Mouse (Mus musculus) forebrain, embryonic 16.5 days (tissue): ENCODE measurements around the gene Mapk10. TPM values are rescaled to one million over a fixed set of nuclear protein-coding genes. Genes with fewer than 3 reads are reported as not detected.
"Not testable (repeated sequence)": the region's sequence is repeated elsewhere in the genome, so short reads cannot be mapped to it uniquely, and the experiment has no call there.

ENCODE experiments used
- ATAC-seq: fragments of 200-750 bp; cut with Nextera tagmentation; 2 replicates; pipeline ENCODE4 v1.8.0; 2017; ENCODE audit warnings: mild to moderate bottlenecking, moderate library complexity
- H3K27ac ChIP-seq: fragments of 300-500 bp; sonication (generic); 2 replicates; pipeline ENCODE4 v1.5.1; 2014; ENCODE audit warnings: low read length, control low read depth
- H3K27me3 ChIP-seq: fragments of 300-500 bp; sonication (generic); replicated peaks from 2 replicates; pipeline ENCODE4 v1.6.1; 2014; ENCODE audit warnings: low read length; ENCODE audit not compliant: control insufficient read depth, insufficient read depth
- H3K36me3 ChIP-seq: fragments of 300-500 bp; sonication (generic); 2 replicates; pipeline ENCODE4 v1.6.1; 2014; ENCODE audit not compliant: control insufficient read depth, insufficient read depth
- H3K4me1 ChIP-seq: fragments of 300-500 bp; sonication (generic); replicated peaks from 2 replicates; pipeline ENCODE4 v1.6.1; 2014; ENCODE audit warnings: low read length; ENCODE audit not compliant: control insufficient read depth, insufficient read depth
- H3K4me2 ChIP-seq: fragments of 300-500 bp; sonication (generic); 2 replicates; pipeline ENCODE4 v1.6.1; 2014; ENCODE audit warnings: mild to moderate bottlenecking, low read length, control low read depth
- H3K4me3 ChIP-seq: fragments of 300-500 bp; sonication (generic); replicated peaks from 2 replicates; pipeline ENCODE4 v1.5.1; 2014; ENCODE audit warnings: mild to moderate bottlenecking, low read length, control low read depth
- H3K9ac ChIP-seq: fragments of 300-500 bp; sonication (generic); replicated peaks from 2 replicates; pipeline ENCODE4 v1.6.1; 2014; ENCODE audit warnings: low read depth, low read length, control low read depth
- H3K9me3 ChIP-seq: fragments of 300-500 bp; sonication (generic); 2 replicates; pipeline ENCODE4 v1.6.1; 2016; ENCODE audit warnings: low read length; ENCODE audit not compliant: control insufficient read depth
- WGBS: fragments of 180-500 bp; shearing (Covaris S2); extraction: QIAGEN DNeasy Blood & Tissue Kit; methylation state at CpG from one replicate; pipeline ENCODE4 v1.1.7; 2014; 5-methylcytosine and 5-hydroxymethylcytosine counted together
- polyA plus RNA-seq: library from polyadenylated mRNA; unstranded; fragments of >200 nt; fragmentation: Nextera tagmentation; extraction: Ambion mirVana; gene quantifications from 2 replicates; pipeline ENCODE4 v1.2.1, GENCODE M21; 2015

The Mapk10 gene
- polyA plus RNA-seq, 1 experiment from 2014 or later: 96.2 TPM

DNA sequence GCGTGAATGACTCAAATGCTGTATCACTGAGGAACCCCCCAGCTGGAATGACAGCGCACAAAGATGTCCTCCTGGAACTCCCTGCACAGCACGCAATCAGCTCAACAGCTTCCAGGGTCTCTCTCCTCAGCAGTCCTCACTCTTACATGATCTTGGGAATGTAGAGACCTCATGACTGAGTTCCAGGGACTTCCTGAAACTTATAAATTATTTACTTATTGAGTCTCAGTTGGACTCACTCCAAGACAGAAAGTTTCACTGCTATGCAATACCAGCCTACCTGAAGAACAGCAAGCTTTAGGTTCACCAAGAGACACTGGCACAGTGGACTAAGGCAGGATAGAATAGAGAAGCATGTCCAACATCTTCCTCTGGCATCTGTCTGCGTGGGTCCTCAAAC lies 312.8 kb downstream of the Mapk10 start:
- Histone ChIP-seq H3K27me3 (no peaks in the 10 kb centered on the region), H3K4me1 (no peaks in the 10 kb centered on the region), H3K9me3 (no peaks in the 10 kb centered on the region), H3K9ac (no peak overlapping the region), H3K4me2 (no peak overlapping the region), H3K36me3 (no peaks in the 10 kb centered on the region), H3K27ac (no peak overlapping the region), H3K4me3 (no peak overlapping the region)
- 96% methylated on average over 4 of the region's 4 CpGs for WGBS
- no peak for ATAC-seq

DNA sequence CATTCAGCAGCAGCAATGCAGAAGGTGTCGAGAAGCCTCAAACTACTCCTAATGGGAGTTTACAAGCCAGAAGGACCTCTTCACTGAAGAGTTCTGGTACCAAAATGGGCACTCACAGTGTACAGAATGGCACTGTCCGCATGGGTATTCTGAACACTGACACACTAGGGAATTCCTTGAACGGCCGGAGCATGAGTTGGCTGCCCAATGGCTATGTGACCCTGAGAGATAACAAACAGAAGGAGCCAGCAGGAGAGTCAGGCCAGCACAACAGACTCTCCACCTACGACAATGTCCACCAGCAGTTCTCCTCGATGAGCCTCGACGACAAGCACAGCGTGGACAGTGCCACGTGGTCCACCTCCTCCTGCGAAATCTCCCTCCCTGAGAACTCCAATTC lies 318.9 kb downstream of the Mapk10 start:
- Histone ChIP-seq H3K4me3 (no peak overlapping the region), H3K4me1 (no peaks in the 10 kb centered on the region), H3K27me3 (no peaks in the 10 kb centered on the region), H3K27ac (no peak overlapping the region), H3K36me3 (no peaks in the 10 kb centered on the region), H3K9ac (no peak overlapping the region), H3K4me2 (no peak overlapping the region), H3K9me3 (no peaks in the 10 kb centered on the region)
- ATAC-seq: no peak
- 98% methylated on average over 11 of the region's 11 CpGs for WGBS

DNA sequence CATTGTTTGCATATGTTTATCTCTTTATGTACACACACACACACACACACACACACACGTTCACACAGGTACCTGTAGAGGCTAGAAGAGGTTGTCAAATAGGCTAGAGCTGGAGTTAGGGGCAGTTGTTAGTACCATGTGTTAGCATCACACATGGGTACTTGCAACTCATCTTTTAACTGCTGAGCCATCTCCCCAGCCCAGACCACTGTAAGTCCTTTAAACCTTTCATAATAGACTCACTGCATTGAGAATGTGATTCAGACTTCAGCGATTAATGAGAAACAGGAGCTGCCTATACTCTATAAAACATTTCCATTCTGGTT lies 322.0 kb downstream of the Mapk10 start:
- no peak overlapping the region for H3K4me3 ChIP-seq
- no peak overlapping the region for H3K4me2 ChIP-seq
- no peaks in the 10 kb centered on the region for H3K4me1 ChIP-seq
- ATAC-seq: no peak
- H3K9ac ChIP-seq: no peak overlapping the region
- no peaks in the 10 kb centered on the region for H3K36me3 ChIP-seq
- no peak overlapping the region for H3K27ac ChIP-seq
- no peaks in the 10 kb centered on the region for H3K9me3 ChIP-seq
- no peaks in the 10 kb centered on the region for H3K27me3 ChIP-seq
- WGBS: 85% methylated on average over 2 of the region's 2 CpGs

DNA sequence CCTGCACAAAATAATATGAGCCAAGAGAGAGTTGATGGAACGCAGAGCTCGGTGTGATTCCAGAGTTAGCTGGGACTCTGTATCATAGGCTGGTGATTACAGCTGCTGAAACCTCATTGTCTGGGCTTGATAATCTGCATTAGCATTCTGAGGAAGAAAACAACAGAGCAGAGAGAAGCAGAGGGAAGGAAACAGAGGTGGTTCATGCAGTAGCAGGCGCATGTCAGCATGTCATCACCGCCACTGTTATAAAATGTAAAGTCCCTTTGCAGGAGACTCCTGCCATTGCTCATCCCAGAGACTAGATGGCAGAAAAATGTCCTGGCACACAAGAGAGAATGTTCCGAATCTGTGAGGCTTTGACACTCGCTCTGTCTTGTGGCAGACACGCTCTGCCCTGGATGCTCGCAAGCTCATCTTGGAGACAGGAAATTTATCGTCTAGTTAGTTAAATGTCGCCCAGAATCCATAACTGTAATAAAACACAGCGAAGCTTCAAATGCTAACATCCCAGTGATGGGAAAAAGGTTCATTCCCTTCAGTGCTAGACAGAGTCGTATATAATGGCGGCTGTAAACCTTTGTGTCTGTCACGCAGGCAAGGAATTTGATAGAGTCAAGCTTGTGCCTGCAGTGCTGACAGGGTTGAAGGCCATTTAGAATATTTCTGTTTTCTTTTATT lies 322.5 kb downstream of the Mapk10 start:
- no peaks in the 10 kb centered on the region for H3K4me1 ChIP-seq

DNA sequence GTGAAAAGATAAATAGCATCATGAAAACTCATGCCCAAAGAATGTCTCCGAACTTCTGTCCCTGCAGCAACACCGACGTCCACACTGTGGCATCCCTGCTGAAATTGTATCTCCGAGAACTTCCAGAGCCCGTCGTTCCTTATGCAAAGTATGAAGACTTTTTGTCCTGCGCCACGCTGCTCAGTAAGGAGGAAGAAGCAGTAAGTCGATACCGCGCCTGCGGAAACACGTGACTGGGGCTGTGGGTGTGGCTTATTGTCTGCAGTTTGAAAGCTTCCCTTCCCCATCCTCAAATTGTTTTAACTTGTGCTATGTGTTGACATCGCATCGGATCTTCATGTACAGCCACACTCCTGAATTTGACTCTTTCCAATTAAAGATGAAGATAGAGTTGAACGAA lies 335.5 kb downstream of the Mapk10 start:
- ATAC-seq: no peak
- no peaks in the 10 kb centered on the region for H3K4me1 ChIP-seq
- 60% methylated on average over 16 of the region's 16 CpGs for WGBS

More for the DNA sequence above, 322.5 kb downstream of the Mapk10 start:
- Histone ChIP-seq H3K27me3 (no peaks in the 10 kb centered on the region), H3K27ac (no peak overlapping the region), H3K4me3 (no peak overlapping the region), H3K4me2 (no peak overlapping the region), H3K36me3 (no peaks in the 10 kb centered on the region), H3K9ac (no peak overlapping the region), H3K9me3 (no peaks in the 10 kb centered on the region)
- no peak for ATAC-seq
- WGBS: 75% methylated on average over 14 of the region's 14 CpGs

DNA sequence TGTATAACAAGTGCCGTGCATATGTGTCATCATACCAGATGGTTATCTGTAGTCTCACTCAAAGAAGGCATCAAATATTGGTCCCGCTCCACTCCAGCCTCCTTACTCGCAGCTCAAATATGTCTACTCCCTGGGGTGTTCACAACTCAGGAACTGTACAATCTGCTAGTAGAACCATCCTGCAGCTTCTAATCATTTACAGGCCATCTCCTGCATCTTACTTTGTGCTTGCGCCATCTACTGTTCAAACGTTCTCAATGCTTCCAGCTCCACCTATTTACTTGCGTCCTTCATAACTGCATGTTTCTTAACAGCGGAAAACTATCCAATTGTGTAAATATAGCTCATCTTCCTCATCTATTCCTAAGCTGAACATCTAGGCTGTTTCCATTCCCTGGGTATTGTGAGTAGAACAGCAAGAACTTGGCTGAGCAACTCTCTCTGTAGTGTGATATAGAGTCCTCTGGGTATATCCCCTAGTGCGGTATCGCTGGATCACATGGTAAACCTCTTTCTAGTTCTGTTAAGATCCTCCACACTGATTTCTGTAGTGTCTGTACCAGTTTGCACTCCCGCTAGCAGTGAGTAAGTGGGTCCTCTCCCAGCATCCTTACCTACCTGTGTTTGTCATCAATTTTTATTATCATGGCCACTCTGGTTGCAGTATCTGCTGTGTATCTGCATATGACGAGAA lies 336.4 kb downstream of the Mapk10 start:
- no peaks in the 10 kb centered on the region for H3K36me3 ChIP-seq
- H3K4me1 ChIP-seq: no peaks in the 10 kb centered on the region
- no peak overlapping the region for H3K27ac ChIP-seq
- H3K4me2 ChIP-seq: no peak overlapping the region
- H3K9ac ChIP-seq: no peak overlapping the region
- peak; percentile 78 for ATAC-seq
- H3K27me3 ChIP-seq: no peaks in the 10 kb centered on the region
- H3K4me3 ChIP-seq: no peak overlapping the region
- no peaks in the 10 kb centered on the region for H3K9me3 ChIP-seq
- WGBS: 39% methylated on average over 11 of the region's 11 CpGs

More for the DNA sequence above, 335.5 kb downstream of the Mapk10 start:
- Histone ChIP-seq H3K4me2 (no peak overlapping the region; the same call in 1 of the 2 replicates), H3K9ac (no peak overlapping the region), H3K27me3 (no peaks in the 10 kb centered on the region), H3K4me3 (no peak overlapping the region), H3K9me3 (no peaks in the 10 kb centered on the region), H3K36me3 (no peaks in the 10 kb centered on the region), H3K27ac (no peak overlapping the region)

DNA sequence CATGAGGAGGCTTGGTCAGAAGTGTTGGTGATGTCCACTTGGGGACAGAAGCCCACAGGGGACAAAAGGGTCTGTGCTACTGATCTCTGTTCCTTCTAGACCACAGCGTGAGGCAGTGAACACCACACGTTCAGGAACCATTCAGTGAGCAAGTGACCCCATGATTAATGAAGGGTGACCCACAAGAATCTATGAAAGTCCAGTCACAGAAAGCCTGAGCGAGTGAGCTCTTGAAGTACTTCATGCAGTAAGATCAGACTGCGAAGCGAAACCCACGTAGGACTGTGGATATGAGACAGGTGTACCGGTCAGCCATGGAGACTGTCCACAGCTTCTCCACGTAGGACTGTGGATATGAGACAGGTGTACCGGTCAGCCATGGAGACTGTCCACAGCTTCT lies 338.1 kb downstream of the Mapk10 start:
- H3K36me3 ChIP-seq, H3K4me2 ChIP-seq, H3K9me3 ChIP-seq, H3K4me1 ChIP-seq, H3K9ac ChIP-seq, H3K4me3 ChIP-seq, ATAC-seq, H3K27ac ChIP-seq, H3K27me3 ChIP-seq: not testable (repeated sequence)
- WGBS: 94% methylated on average over 9 of the region's 9 CpGs

DNA sequence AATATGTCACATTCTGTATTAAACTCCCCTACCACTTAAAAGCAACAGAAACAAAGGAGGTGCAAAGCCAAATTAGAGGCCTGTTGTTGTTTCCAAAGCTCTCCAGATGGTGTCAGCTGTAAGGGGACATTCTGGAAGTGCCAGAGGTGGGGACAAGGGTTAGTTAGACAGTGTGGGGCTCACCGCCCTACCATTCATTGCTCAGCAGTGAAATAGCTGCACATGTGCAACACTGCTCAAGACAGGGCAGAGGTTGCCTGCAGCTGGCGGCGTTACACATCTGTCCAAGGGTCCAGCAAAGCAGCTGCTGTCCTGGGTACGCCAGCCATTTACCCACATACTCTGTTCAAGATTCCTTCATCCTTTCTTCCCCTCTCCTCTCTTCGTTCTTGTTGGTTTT lies 342.9 kb downstream of the Mapk10 start:
- H3K4me2 ChIP-seq: no peak overlapping the region
- no peak overlapping the region for H3K4me3 ChIP-seq
- ATAC-seq: no peak
- no peaks in the 10 kb centered on the region for H3K36me3 ChIP-seq
- no peaks in the 10 kb centered on the region for H3K4me1 ChIP-seq
- H3K27ac ChIP-seq: no peak overlapping the region
- WGBS: 53% methylated on average over 5 of the region's 5 CpGs
- no peak overlapping the region for H3K9ac ChIP-seq
- H3K9me3 ChIP-seq: no peaks in the 10 kb centered on the region
- no peaks in the 10 kb centered on the region for H3K27me3 ChIP-seq

DNA sequence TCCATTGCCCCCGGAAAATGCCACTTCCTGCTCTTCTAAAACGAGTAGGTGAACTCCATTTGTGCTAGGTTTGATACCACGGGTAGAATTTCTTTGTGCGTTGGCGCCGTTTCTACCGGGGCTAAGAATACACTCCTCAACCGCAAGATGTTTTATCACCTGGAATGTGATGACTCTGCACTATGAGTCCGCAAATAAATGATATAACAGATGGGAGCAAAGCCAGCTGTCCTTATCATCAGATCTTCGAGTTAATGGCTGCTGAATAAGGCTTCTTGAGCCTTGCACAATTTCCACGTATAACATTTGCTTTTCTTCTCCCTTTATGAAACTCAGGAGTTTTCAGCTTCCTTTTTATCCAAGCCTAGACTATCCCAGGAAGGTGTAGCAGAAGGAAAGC lies 351.4 kb downstream of the Mapk10 start:
- ATAC-seq: no peak

More for the DNA sequence above, 351.4 kb downstream of the Mapk10 start:
- Histone ChIP-seq H3K9me3 (no peaks in the 10 kb centered on the region), H3K4me3 (no peak overlapping the region), H3K27ac (no peak overlapping the region), H3K4me2 (no peak overlapping the region), H3K36me3 (no peaks in the 10 kb centered on the region), H3K4me1 (peaks cover 4% of the 10 kb centered on the region; the same call in 1 of the 2 replicates), H3K9ac (no peak overlapping the region), H3K27me3 (no peaks in the 10 kb centered on the region)
- WGBS: 90% methylated on average over 11 of the region's 11 CpGs
